Mouse (Mus musculus): ENCODE measurements around the gene Lipm. TPM values are rescaled to one million over a fixed set of nuclear protein-coding genes. Genes with fewer than 3 reads are reported as not detected.
A peak's percentile ranks its signal among the peaks of the same experiment; 100 is the strongest.

Lipm gene
- not detected for total RNA-seq (2021)
- long read RNA-seq, experiment 1, result 0 reads
- long read RNA-seq, experiment 2, result 0 reads

- no peak for DNase-seq
These were observed at the start of gene Lipm for GRCm38 (mm10) chr19:34100633-34101032. Gene Lipm (plus strand): TSS chr19:34100933.

- no peak for DNase-seq
These were observed 49.2 kb upstream of the Lipm start for GRCm38 (mm10) chr19:34051502-34051901.

GRCm38 (mm10) chr19:34063547-34063946, 37.2 kb upstream of the Lipm start:
- DNase-seq, result no peak

GRCm38 (mm10) chr19:34064059-34064458, 36.7 kb upstream of the Lipm start:
- no peak for DNase-seq

- DNase-seq, result no peak
These were observed 33.8 kb upstream of the Lipm start, which contains the start of gene Lipn for GRCm38 (mm10) chr19:34066779-34067472. Gene Lipn (plus strand): TSS chr19:34067358.

GRCm38 (mm10) chr19:34074239-34074638, 26.5 kb upstream of the Lipm start:
- no peak for DNase-seq

- no peak for DNase-seq
These were observed 22.6 kb upstream of the Lipm start for GRCm38 (mm10) chr19:34078130-34078529.

- peak in 1 of 2 experiments; percentile 4 for DNase-seq
These were observed 11.6 kb upstream of the Lipm start for GRCm38 (mm10) chr19:34089011-34089680.

- no peak for DNase-seq
These were observed 5.4 kb upstream of the Lipm start for GRCm38 (mm10) chr19:34095381-34095780.

GRCm38 (mm10) chr19:34096228-34096627, 4.5 kb upstream of the Lipm start:
- DNase-seq, result no peak

GRCm38 (mm10) chr19:34101888-34102287, 1.2 kb downstream of the Lipm start:
- DNase-seq, result no peak

- DNase-seq, result no peak
These were observed 4.1 kb downstream of the Lipm start for GRCm38 (mm10) chr19:34104841-34105240.

- no peak for DNase-seq
These were observed 18.4 kb downstream of the Lipm start for GRCm38 (mm10) chr19:34119102-34119501.

- DNase-seq, result no peak
These were observed 18.9 kb downstream of the Lipm start for GRCm38 (mm10) chr19:34119653-34120052.

GRCm38 (mm10) chr19:34120107-34120731, 19.5 kb downstream of the Lipm start:
- DNase-seq, result no peak

GRCm38 (mm10) chr19:34138720-34139430, 38.1 kb downstream of the Lipm start:
- DNase-seq, result no peak

GRCm38 (mm10) chr19:34139431-34140046, 38.8 kb downstream of the Lipm start:
- no peak for DNase-seq

- DNase-seq, result peak in 1 of 2 experiments; percentile 8
These were observed 47.7 kb downstream of the Lipm start for GRCm38 (mm10) chr19:34148421-34148820.

GRCm38 (mm10) chr19:34151909-34152308, 51.2 kb downstream of the Lipm start:
- DNase-seq, result peak; percentile 25 to 35

- no peak for DNase-seq
These were observed 52.8 kb downstream of the Lipm start for GRCm38 (mm10) chr19:34153263-34154144.

- no peak for DNase-seq
These were observed 62.0 kb downstream of the Lipm start for GRCm38 (mm10) chr19:34162693-34163092.

Measured in heart, adult 18-20 months (tissue).